Mouse (Mus musculus): Measurements from ENCODE around the gene Unc93a2. TPM values are rescaled to one million over a fixed set of nuclear protein-coding genes. Genes with fewer than 3 reads are reported as not detected.
"Not testable (repeated sequence)": the region's sequence is repeated elsewhere in the genome, so short reads cannot be mapped to it uniquely, and the experiment has no call there.

Gene Unc93a2
- polyA plus RNA-seq (2016; fragmentation: Nextera tagmentation; extraction: Ambion mirVana) = 0.09 TPM in 1 of 2 replicates, not detected in the other

DNA sequence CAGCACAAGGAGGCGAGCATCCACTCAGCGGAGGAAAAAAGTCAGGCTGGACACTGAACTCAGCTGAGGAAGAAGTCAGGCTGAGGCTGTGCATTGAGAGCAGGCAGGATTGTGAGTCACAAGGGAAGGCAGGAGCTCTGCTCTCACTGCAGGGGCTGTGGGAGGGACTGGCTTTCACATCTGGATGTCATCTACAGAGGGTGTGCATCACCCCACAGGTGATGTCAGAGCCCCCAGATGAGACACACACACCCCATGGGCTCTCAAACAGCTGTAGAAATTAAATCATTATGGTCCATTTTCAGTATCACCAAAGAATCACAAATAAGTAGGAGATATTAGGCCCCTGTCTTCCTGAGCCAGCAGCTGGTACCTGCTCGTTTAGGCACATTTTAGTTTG, at the start of gene Unc93a2:
TSS of gene Unc93a2 (minus strand) at position 101 of the 400 bp plus-strand sequence.
- H3K4me3 ChIP-seq; H3K4me1 ChIP-seq; H3K36me3 ChIP-seq; H3K4me2 ChIP-seq (replicated peaks); H3K27me3 ChIP-seq (replicated peaks); H3K27ac ChIP-seq; ATAC-seq (ENCODE audit: low FRiP score, low read depth); H3K9me3 ChIP-seq; H3K9ac ChIP-seq: not testable (repeated sequence)
- WGBS = 84% methylated on average over 3 of the region's 3 CpGs

- not testable (repeated sequence) for H3K9me3 ChIP-seq
- WGBS = 89% methylated on average over 4 of the region's 4 CpGs
These were observed 48.9 kb upstream of the Unc93a2 start for GRCm38 (mm10) chr17:7434121-7434520.

GRCm38 (mm10) chr17:7430210-7430631, 45.0 kb upstream of the Unc93a2 start:
- 79% methylated on average over 4 of the region's 4 CpGs for WGBS

More at GRCm38 (mm10) chr17:7434121-7434520, 48.9 kb upstream of the Unc93a2 start:
- H3K4me2 ChIP-seq (replicated peaks); H3K27ac ChIP-seq; H3K9ac ChIP-seq; H3K4me3 ChIP-seq; H3K4me1 ChIP-seq; H3K36me3 ChIP-seq; ATAC-seq (ENCODE audit: low FRiP score, low read depth); H3K27me3 ChIP-seq (replicated peaks): not testable (repeated sequence)

DNA sequence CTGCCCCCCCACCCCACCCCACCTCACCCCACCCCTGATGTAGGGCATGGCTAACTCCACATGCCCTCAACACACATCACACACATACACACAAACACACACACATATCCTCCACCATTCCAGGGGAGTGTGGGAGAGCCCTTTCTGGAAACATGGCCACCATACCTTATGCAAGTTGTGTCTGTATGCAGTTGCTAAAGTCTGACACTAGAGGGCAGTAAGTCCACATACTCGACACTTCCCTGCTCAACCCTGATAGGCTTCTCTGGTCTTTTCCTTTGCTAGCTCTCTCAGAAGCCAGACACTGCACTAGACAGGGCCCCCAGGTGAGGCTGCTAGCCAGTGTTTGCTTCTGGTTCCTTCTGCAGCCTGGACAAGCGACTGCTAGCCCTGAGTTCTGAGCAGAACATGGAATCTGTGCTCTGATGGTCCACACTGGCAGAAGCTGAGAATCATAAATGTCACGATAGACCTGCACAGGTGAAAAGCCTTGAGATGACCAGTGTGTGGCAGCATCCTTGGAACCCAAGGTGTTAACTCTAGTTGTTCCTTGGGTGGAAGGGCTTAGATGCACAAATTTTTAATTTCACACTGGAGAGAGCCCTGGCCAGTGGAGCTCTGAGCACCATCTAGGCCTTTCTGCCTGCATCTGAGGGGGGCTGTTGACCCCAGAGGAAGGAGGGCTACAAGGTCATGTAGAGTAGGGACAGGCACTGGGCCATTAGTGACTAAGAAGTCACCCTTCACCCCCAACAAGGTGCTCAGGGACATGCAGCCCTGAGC, 35.1 kb upstream of the Unc93a2 start:
- not testable (repeated sequence) for H3K9me3 ChIP-seq; H3K4me2 ChIP-seq (replicated peaks); H3K9ac ChIP-seq; H3K27me3 ChIP-seq (replicated peaks); H3K4me1 ChIP-seq; H3K4me3 ChIP-seq; H3K27ac ChIP-seq; H3K36me3 ChIP-seq
- ATAC-seq (ENCODE audit: low FRiP score, low read depth) = peak; percentile 83
- WGBS = 30% methylated on average over 3 of the region's 3 CpGs

More at GRCm38 (mm10) chr17:7430210-7430631, 45.0 kb upstream of the Unc93a2 start:
- H3K9me3 ChIP-seq; H3K4me3 ChIP-seq; H3K4me2 ChIP-seq (replicated peaks); H3K9ac ChIP-seq; H3K27me3 ChIP-seq (replicated peaks); H3K27ac ChIP-seq; H3K36me3 ChIP-seq; ATAC-seq (ENCODE audit: low FRiP score, low read depth); H3K4me1 ChIP-seq: not testable (repeated sequence)

DNA sequence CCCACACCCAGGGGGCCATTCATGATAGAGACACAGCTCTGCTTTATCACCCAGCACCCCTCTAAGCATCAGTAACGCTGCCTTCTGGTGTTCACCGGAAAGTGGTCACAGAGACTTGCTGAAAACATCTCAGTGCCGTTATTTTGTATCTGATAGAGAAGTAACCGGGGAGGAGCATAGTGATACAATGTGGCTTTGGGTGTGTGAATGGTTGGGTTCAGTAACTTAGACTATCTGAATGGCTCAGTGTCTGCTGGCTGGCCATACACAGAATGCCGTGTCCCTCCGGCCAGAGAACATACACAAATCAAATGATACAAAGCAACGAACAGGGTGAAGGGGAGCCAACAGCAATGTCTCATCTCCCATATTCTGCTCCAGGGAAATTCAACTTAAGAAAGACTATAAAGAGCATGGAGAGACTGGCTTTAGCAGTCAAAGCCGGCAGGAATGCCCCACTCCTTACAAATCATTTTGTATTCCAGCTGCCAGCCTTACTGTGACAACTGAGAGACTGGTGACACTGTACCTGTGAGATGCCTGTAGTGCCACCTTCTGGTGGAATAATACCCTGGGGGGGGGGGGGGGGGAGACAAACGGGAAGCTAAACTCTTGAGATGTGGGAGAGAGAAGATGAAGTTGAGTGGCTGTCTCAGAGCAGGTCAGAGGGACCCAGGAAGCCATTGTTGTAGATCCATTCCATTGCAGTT, 29.5 kb upstream of the Unc93a2 start:
- 81% methylated on average over 8 of the region's 9 CpGs for WGBS
- H3K27me3 ChIP-seq (replicated peaks); H3K27ac ChIP-seq; ATAC-seq (ENCODE audit: low FRiP score, low read depth); H3K9ac ChIP-seq; H3K4me1 ChIP-seq; H3K4me2 ChIP-seq (replicated peaks); H3K4me3 ChIP-seq; H3K36me3 ChIP-seq; H3K9me3 ChIP-seq: not testable (repeated sequence)

DNA sequence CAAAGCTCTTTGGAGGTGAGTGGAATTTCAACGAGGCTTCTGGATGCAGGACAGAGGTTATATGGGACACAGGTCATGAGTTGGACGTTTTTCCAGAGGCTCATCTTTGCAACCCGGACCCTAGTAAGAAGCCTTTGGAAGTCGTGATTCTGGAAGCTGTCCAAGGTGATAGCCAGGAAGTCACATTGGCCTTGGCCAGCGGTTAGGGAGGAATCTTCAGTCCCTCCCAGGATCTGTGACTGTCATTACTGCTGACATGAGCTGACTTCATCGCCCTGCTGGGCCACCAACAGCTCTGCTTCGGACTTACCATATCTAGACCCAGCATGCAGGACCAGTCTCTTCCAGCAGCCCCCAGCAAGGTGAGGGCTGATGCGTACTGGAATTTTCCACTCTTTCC, 28.1 kb upstream of the Unc93a2 start:
- H3K27ac ChIP-seq; H3K9me3 ChIP-seq; H3K27me3 ChIP-seq (replicated peaks); H3K4me1 ChIP-seq; H3K4me3 ChIP-seq; H3K36me3 ChIP-seq; H3K9ac ChIP-seq; H3K4me2 ChIP-seq (replicated peaks); ATAC-seq (ENCODE audit: low FRiP score, low read depth): not testable (repeated sequence)
- WGBS = 84% methylated on average over 8 of the region's 8 CpGs

GRCm38 (mm10) chr17:7399770-7400169, 14.5 kb upstream of the Unc93a2 start:
- not testable (repeated sequence) for H3K4me2 ChIP-seq (replicated peaks); H3K9me3 ChIP-seq; H3K27ac ChIP-seq; H3K4me1 ChIP-seq; H3K27me3 ChIP-seq (replicated peaks); H3K9ac ChIP-seq; H3K36me3 ChIP-seq; H3K4me3 ChIP-seq; ATAC-seq (ENCODE audit: low FRiP score, low read depth)
- 90% methylated on average over 6 of the region's 6 CpGs for WGBS

DNA sequence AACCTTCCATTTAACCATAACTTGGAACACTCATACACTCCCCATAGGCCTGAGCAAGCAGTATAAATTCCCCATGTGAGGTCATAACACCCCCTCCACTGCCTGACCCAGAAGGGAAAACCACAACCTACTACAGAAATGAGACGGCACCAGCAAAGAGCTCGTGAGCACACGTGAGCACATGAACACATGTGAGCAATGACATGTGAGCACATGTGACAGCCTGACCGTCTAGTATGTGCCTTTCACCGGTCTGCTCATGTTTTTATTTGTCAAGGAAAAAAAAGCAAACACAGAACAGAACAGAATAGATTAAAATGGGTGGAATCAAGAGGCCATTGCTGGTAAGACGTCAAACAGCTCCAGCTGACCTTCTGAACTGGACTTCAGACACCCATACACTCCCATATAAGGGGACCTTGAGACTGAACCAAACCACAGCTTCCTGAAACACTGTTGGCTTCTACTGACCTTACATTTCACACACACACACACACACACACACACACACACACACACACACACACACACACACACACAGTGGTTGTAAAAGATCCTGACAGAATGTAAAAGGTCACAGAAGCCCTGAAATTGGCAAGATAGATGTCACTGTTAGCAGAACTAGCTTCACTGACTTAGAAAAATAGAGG, 13.1 kb upstream of the Unc93a2 start:
- H3K4me1 ChIP-seq; H3K4me2 ChIP-seq (replicated peaks); H3K4me3 ChIP-seq; H3K27ac ChIP-seq; H3K9me3 ChIP-seq; H3K27me3 ChIP-seq (replicated peaks); ATAC-seq (ENCODE audit: low FRiP score, low read depth); H3K9ac ChIP-seq; H3K36me3 ChIP-seq: not testable (repeated sequence)
- WGBS = 93% methylated on average over 6 of the region's 6 CpGs

DNA sequence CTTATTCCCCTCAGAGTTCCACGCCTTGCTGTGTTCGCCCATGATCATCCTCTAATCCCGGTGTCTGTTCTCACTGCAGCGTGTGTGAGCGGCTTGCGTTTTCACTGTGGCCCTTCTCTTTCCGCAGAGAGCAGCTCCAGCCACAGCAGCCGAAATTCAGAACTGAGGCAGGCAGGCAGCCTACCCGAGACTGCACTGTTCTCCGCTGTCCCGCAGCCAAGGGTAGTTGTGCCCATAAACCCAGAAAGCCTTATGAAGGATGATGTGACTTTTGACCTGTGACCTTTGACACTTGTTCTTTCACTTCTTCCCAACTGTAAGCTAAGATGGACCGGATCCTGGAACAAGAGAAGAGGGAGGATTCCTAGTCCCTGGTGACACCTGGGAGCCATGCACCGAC, 11.8 kb upstream of the Unc93a2 start:
- H3K36me3 ChIP-seq; ATAC-seq (ENCODE audit: low FRiP score, low read depth); H3K4me3 ChIP-seq; H3K9ac ChIP-seq; H3K9me3 ChIP-seq; H3K4me2 ChIP-seq (replicated peaks); H3K4me1 ChIP-seq; H3K27me3 ChIP-seq (replicated peaks); H3K27ac ChIP-seq: not testable (repeated sequence)
- 86% methylated on average over 13 of the region's 13 CpGs for WGBS

- not testable (repeated sequence) for H3K36me3 ChIP-seq; H3K4me1 ChIP-seq; H3K27me3 ChIP-seq (replicated peaks); ATAC-seq (ENCODE audit: low FRiP score, low read depth); H3K27ac ChIP-seq; H3K9ac ChIP-seq; H3K9me3 ChIP-seq; H3K4me3 ChIP-seq; H3K4me2 ChIP-seq (replicated peaks)
- no CpG with 5 or more reads among the region's 2 CpGs for WGBS
These were observed 11.0 kb upstream of the Unc93a2 start for GRCm38 (mm10) chr17:7396288-7396687.

DNA sequence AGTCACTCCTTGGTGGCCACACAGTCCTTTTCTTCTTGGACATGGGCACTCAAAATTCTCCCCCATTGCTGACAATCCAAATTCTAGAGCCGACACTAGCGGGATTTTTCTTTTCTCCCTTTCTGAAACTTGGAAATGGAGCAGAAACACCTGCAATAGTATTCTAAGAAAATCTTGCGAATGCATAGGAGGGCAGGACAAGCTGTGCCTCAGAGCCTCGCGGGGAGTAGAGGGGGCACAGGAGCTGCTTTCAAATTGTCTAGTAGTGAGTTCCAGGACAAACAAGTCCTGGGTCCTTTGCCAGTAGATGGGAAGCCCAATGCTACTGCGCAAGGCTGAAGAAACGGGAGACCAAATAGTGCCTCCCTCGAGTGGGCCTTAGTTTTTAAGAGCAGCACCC, 10.4 kb upstream of the Unc93a2 start:
- H3K27me3 ChIP-seq (replicated peaks) = not testable (repeated sequence)

DNA sequence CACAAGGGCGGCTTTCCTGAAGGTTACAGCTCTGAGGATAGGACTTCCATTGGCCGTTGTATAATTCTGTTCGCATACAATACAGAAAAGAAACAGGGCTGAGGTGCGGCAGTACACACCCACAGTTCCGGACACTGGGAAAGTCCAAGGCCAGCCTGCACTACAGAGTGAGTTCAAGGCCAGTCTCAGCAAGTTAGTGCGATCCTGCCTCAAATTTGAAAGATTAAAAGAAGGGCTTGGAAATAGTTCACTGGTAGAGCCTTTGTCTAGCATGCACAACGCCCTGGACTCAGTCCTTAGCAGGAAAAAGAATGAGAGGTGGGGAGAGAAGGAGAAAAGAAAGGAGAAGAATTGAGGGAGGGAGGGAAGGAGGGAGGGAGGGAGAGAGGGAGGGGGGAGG, 9.9 kb upstream of the Unc93a2 start:
- WGBS = 85% methylated on average over 7 of the region's 7 CpGs
- not testable (repeated sequence) for ATAC-seq (ENCODE audit: low FRiP score, low read depth); H3K27me3 ChIP-seq (replicated peaks); H3K4me1 ChIP-seq; H3K9ac ChIP-seq; H3K4me2 ChIP-seq (replicated peaks); H3K4me3 ChIP-seq; H3K9me3 ChIP-seq; H3K27ac ChIP-seq; H3K36me3 ChIP-seq

More for the DNA sequence above, 10.4 kb upstream of the Unc93a2 start:
- 93% methylated on average over 8 of the region's 8 CpGs for WGBS
- H3K4me3 ChIP-seq; H3K9ac ChIP-seq; H3K4me1 ChIP-seq; H3K36me3 ChIP-seq; ATAC-seq (ENCODE audit: low FRiP score, low read depth); H3K27ac ChIP-seq; H3K4me2 ChIP-seq (replicated peaks); H3K9me3 ChIP-seq: not testable (repeated sequence)

Data from neural tube, embryonic 12.5 days (tissue).